Mouse (Mus musculus) G1E-ER4 (cell line): ENCODE measurements around the gene Nos1. TPM values are rescaled to one million over a fixed set of nuclear protein-coding genes. Genes with fewer than 3 reads are reported as not detected.

Source experiments
- GATA1 ChIP-seq: IDR thresholded peaks from one replicate; pipeline ENCODE4 v1.8.0; 2012; ENCODE audit warnings: low read length, inconsistent platforms
- polyA plus RNA-seq: library from polyadenylated mRNA; stranded (reverse); fragments of >175 nt; gene quantifications from 2 replicates; pipeline ENCODE4 v1.2.3, GENCODE M21; 2012

Gene Nos1
- polyA plus RNA-seq, 1 experiment: not detected

DNA sequence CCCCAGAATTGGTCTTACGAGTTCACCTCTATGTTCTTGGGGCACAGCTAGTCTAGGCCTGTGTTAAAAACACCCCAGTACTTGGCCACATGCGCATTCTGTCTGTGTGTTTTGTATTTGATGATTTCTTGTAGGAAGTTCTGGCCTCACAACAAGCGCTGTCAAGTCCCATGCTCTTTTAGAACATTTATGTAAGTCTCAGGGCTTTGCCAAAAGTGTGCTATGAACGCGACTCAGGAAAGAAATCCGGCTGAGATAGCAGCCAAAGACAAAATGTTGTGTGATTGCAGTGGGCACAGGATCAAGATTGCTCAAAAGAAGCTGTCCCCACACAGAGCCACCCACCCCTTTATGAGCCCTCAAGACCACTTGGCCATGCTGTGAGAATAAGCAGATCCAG, 212.7 kb downstream of the Nos1 start:
- TF ChIP-seq GATA1: no peak

DNA sequence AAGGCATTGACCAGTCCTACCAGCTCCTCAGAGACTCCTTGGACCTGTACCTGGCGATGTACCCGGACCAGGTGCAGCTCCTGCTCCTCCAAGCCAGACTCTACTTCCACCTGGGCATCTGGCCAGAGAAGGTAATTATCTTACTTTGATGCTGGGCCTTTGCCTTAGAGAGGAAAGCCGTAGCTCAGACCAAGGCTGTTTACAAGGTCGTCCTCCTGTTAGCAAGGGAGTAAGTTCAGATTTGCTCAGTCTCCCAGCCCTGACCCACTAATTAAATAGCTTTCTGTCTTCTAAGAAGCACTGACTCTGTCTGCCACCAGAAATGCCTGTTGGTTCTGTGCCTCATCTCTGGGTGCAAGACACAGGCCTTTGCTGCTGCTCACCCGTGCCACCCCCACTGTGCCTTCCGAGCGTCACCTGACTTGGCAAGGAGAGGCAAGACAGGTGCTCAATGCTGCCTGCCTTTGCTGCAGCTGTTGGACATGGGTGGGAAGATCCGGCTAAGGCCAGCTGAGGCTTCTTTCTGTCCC, 214.6 kb downstream of the Nos1 start:
- TF ChIP-seq GATA1: no peak

DNA sequence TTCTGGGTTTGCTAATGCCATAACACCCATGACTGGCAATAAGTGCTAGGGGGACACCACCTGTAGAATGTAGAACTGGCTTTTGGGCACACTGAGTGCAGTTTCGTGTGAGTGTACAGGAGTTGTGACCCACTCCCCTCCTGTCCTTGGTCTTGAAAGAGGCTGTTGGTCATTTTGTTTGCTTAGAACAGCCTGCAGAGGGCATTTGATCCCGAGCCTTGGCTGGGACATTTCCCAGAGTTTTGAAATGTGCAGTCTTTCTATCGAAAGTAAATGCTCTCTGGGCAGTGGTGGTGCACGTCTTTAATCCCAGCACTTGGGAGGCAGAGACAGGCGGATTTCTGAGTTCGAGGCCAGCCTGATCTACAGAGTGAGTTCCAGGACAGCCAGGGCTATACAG, 215.1 kb downstream of the Nos1 start:
- TF ChIP-seq GATA1: no peak

DNA sequence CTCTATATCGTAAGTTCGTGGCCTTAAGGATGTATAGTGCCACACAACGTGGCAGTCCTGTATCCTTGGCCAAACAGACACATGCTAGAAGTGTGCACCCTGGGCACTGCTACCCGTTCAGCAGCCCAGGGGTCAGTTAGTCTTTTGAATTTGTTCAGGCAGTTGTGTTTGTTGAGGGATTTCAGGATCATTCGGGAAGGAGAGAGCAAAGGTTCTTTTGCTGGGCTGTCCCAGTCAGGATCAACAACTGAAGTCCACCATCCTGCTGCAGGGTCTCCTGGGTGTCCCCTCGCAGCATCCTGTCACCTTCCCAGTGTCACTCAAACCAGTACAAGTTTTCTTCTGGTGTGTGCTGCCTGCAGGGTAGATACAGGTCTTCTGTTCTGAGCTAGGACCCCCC, 215.7 kb downstream of the Nos1 start:
- TF ChIP-seq GATA1: no peak

DNA sequence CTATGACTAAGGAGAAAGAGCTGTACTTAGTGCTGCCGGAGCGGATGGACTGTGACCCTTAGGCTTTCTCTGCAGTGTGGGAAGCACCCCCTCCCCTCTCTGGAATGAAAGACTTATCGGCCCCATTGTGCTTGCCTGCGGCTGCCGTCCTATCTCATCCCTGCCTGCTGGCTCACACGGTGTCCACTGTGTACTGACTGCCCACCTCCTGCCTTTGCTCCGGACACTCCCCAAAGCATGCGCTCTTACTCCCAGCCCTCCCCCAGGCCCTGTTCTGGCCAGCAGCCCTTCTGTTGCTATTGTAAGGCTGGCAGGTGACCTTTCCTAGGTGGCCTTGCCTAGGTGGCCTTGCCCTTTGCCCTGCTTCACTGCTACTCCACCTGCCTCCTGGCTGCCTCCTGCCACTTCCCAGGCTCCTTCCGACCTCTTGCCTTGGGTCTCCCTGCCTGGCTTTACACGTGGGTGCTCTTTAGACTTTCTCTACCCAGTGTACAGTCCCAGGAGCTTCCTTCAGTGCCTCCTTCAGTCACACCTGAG, 216.7 kb downstream of the Nos1 start:
- no peak for TF ChIP-seq GATA1

DNA sequence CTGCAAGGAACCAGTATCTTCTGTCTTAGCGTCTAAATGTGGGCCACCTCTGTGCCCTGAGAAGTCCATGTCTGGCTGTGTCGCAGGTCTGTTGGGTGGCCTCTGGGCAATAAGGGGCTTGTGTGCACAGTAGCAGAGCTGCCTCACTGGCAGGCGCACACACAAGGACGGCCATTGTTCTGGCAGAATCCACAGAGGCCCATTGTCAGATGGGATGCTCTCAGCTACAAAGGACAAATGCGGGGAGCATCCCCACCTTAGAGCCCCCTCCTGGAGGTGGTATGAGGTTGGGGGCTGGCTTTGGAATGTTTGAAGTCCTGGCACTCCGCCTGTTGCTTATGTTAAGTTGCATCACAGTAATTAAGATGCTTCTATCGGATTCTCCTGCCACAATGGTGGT, 218.2 kb downstream of the Nos1 start:
- no peak for TF ChIP-seq GATA1

DNA sequence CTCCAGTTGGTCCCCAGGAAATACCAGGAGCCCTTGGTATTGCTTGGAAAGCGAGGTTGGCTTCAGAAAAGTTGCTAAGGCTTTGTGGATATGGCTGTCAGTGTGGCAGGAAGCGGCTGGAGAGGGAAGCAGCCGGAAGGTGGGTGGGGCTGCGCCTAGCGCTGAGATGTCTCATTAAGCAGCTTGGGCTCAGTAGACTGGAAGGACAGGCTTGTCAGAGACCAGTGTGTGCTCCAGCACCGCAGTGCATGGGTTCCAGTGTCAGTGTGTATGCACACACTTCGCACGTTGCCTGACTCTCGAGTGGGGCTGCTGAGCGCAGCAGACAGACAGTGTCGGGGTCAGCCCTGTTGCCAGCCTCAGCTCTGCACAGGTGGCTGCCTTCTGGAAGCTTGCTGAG, 218.8 kb downstream of the Nos1 start:
- no peak for TF ChIP-seq GATA1

DNA sequence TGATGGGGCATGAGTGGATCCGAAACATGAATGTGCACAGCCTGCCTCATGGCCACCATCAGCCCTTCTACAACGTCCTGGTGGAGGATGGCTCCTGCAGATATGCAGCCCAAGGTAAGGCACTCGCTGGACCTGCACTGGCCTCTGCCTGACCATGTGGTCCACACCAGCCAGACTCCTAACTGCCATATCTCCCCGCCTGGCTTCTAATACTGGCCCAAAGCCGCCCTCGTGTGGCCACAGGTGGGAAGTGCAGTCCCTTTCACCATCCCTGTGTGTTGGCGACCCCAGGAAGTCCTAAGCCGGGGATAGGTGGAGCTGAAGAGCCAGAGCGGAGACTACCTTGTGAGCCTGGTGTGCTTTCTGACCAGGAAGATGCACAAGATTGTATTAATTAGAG, 221.2 kb downstream of the Nos1 start:
- TF ChIP-seq GATA1: no peak

DNA sequence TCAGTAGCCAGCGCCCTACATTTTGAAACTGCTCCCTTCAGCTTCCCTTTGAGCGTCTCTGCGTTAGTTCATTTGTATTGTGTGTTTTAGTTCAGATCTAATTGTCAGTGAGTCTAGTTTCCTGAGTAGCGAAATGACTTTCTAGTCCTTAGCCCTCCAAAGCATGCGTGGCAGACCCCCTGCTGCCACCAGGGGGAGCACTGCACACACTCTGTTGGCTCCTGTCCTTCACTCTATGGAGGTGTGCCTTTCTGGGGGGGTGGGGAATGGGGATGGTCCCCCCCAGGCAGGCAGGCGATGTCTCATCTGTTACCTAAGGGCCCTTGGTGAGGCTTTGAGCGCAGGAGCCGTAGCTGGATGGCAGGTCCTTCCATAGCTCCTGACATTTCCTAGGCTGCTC, 223.8 kb downstream of the Nos1 start:
- no peak for TF ChIP-seq GATA1

DNA sequence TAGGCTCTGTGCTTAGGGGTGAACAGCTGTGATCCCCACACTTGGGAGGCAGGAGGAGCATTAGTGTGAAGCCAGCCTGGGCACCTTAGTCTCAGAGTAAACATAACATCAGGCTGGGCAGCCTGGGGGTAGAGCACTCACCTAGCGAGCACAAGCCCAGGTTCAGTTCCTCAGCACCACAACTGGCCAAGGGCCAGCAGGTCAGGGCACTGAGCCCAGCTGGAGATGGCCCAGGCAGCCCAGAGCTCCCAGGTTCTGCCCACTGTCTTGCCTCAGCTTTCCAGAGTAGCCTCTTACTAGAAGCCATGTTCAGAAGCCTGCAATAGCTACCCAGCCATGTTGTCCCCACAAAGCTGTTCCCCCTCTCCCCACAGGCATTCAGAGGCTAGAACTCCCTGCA, 224.9 kb downstream of the Nos1 start:
- no peak for TF ChIP-seq GATA1

DNA sequence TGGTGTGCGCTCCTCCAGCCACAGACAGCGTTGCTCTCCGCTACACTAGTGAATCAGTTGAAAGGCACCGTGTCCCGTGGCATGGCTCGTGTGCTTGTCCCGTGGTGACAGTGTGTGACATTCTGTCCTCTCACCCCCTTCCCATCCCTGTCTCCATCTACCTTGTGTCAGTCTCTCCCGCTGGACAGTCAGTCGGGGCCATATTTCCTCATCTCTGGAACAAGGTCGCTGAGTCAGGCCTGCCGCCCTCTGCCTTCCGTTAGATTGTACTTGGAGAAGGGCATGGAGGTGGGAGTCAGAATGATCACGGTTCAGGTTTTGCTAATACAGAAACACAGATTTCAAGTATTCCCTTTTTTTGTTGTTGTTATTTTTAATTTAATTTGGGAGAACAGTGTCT, 227.5 kb downstream of the Nos1 start:
- TF ChIP-seq GATA1: no peak

Other genes with a start within 250 kb of the Nos1 start
- gene Fbxo21, start 195.7 kb downstream of the Nos1 start, polyA plus RNA-seq: 8.5 and 9.2 TPM in 2 replicates
- not detected in 2 replicates for gene Tesc, start 246.7 kb downstream of the Nos1 start, polyA plus RNA-seq